Mouse (Mus musculus) bone marrow macrophage, adult 2 months (primary cell): ENCODE measurements around the gene Arid3c.
"Not testable (repeated sequence)": the region's sequence is repeated elsewhere in the genome, so short reads cannot be mapped to it uniquely, and the experiment has no call there.

ENCODE experiments used
- CTCF ChIP-seq: IDR thresholded peaks from 2 replicates; pipeline ENCODE4 v1.5.1; 2012; ENCODE audit warnings: low read depth, mild to moderate bottlenecking, low read length, moderate library complexity
- POLR2A ChIP-seq: IDR thresholded peaks from 2 replicates; pipeline ENCODE4 v1.6.1; 2012; ENCODE audit warnings: mild to moderate bottlenecking, low read depth, low read length, borderline replicate concordance

GRCm38 (mm10) chr4:41685882-41686492 is 45.0 kb downstream of the Arid3c start:
- TF ChIP-seq POLR2A, CTCF: not testable (repeated sequence)
